Mouse (Mus musculus) macrophage (primary cell): Measurements from ENCODE around the gene Uqcrc1. TPM values are rescaled to one million over a fixed set of nuclear protein-coding genes. Genes with fewer than 3 reads are reported as not detected.
A peak's percentile ranks its signal among the peaks of the same experiment; 100 is the strongest.

Experiments
- H3K27ac ChIP-seq: fragments of 350-480 bp; formaldehyde crosslinking; 2 replicates; pipeline ENCODE4 v1.9.0; 2021
- H3K36me3 ChIP-seq: fragments of 350-480 bp; formaldehyde crosslinking; 2 replicates; pipeline ENCODE4 v1.9.0; 2021; ENCODE audit errors: inconsistent target
- H3K4me3 ChIP-seq: fragments of 350-480 bp; formaldehyde crosslinking; 2 replicates; pipeline ENCODE4 v1.9.0; 2021; ENCODE audit errors: inconsistent target
- H3K79me2 ChIP-seq: fragments of 350-480 bp; formaldehyde crosslinking; 2 replicates; pipeline ENCODE4 v1.9.0; 2021; ENCODE audit errors: inconsistent target
- WGBS: methylation state at CpG from one replicate; pipeline ENCODE4 v1.1.7; 2026; ENCODE audit warnings: inconsistent platforms; ENCODE audit not compliant: missing documents; 5-methylcytosine and 5-hydroxymethylcytosine counted together
- polyA plus RNA-seq: library from polyadenylated mRNA; stranded (reverse); fragments of 250-400 nt; gene quantifications from 3 replicates; pipeline ENCODE4 v1.2.4, GENCODE M21; 2018; ENCODE audit warnings: inconsistent platforms
- total RNA-seq, 78 experiments: library from RNA; depleted of rRNA; stranded (reverse); fragments of 250-400 nt; gene quantifications; 1 replicate in 9 of 78; 2 replicates in 24 of 78; 3 replicates in 43 of 78; 4 replicates in 2 of 78; pipeline ENCODE4 v1.2.4; 2018; ENCODE audit warnings: inconsistent platforms in 56 of 78

Gene Uqcrc1
- total RNA-seq (2018; cell fraction: chromatin; rRNA removed) = 100 to 1,000 TPM in 9 of 26 experiments, 10 to 100 TPM in 17; 24.2 to 131 (median 88.6) TPM
- 100 to 1,000 TPM in 18 of 26 experiments, 10 to 100 TPM in 8; 81.9 to 123 (median 107) TPM for total RNA-seq (2018; cell fraction: cytosol; rRNA removed)
- total RNA-seq (2018; cell fraction: nucleus; rRNA removed) = 10 to 100 TPM; 31.5 to 92.8 (median 71.7) TPM
- polyA plus RNA-seq = 93.6 to 149 TPM (median 105 TPM) in 3 replicates

- Histone ChIP-seq H3K36me3 (peaks cover 22% of the 10 kb centered on the region), H3K4me3 (peak within 1 kb of the TSS; percentile 68), H3K79me2 (peaks cover 52% of the 10 kb centered on the region), H3K27ac (peak within 1 kb of the TSS; percentile 44; the same call in 1 of the 2 replicates)
- WGBS = under 1% methylated on average over 58 of the region's 58 CpGs
These were observed at the start of gene Uqcrc1 for GRCm38 (mm10) chr9:108936418-108937364. Uqcrc1 (plus strand) TSS chr9:108936633.

GRCm38 (mm10) chr9:108912308-108912707 lies 24.1 kb upstream of the Uqcrc1 start:
- WGBS = 94% methylated on average over 6 of the region's 6 CpGs
- no peak overlapping the region for H3K4me3 ChIP-seq
- H3K79me2 ChIP-seq = no peaks in the 10 kb centered on the region
- H3K27ac ChIP-seq = no peak overlapping the region
- H3K36me3 ChIP-seq = no peaks in the 10 kb centered on the region

GRCm38 (mm10) chr9:108913161-108913560 lies 23.3 kb upstream of the Uqcrc1 start:
- Histone ChIP-seq H3K36me3 (no peaks in the 10 kb centered on the region), H3K79me2 (no peaks in the 10 kb centered on the region), H3K4me3 (no peak overlapping the region), H3K27ac (no peak overlapping the region)
- 96% methylated on average over 7 of the region's 7 CpGs for WGBS

- no peaks in the 10 kb centered on the region for H3K79me2 ChIP-seq
- no peak overlapping the region for H3K27ac ChIP-seq
- H3K36me3 ChIP-seq = no peaks in the 10 kb centered on the region
- no peak overlapping the region for H3K4me3 ChIP-seq
- 87% methylated on average over 10 of the region's 10 CpGs for WGBS
These were observed 22.8 kb upstream of the Uqcrc1 start for GRCm38 (mm10) chr9:108913621-108914020.

- H3K4me3 ChIP-seq = no peak within 1 kb of the TSS
- WGBS = 92% methylated on average over 6 of the region's 6 CpGs
- no peaks in the 10 kb centered on the region for H3K36me3 ChIP-seq
- no peaks in the 10 kb centered on the region for H3K79me2 ChIP-seq
- H3K27ac ChIP-seq = no peak within 1 kb of the TSS
These were observed 21.9 kb upstream of the Uqcrc1 start, which contains the start of gene Tmem89 for GRCm38 (mm10) chr9:108914491-108914890. Tmem89 (plus strand) TSS chr9:108914619.

- WGBS = 36% methylated on average over 8 of the region's 8 CpGs
- H3K36me3 ChIP-seq = no peaks in the 10 kb centered on the region
- H3K79me2 ChIP-seq = no peaks in the 10 kb centered on the region
These were observed 10.5 kb upstream of the Uqcrc1 start for GRCm38 (mm10) chr9:108925897-108926296.

GRCm38 (mm10) chr9:108928424-108928823 lies 8.0 kb upstream of the Uqcrc1 start:
- Histone ChIP-seq H3K36me3 (no peaks in the 10 kb centered on the region), H3K4me3 (no peak overlapping the region), H3K27ac (no peak overlapping the region), H3K79me2 (no peaks in the 10 kb centered on the region)
- 90% methylated on average over 3 of the region's 3 CpGs for WGBS

More at GRCm38 (mm10) chr9:108925897-108926296, 10.5 kb upstream of the Uqcrc1 start:
- H3K27ac ChIP-seq = no peak overlapping the region
- H3K4me3 ChIP-seq = no peak overlapping the region

- Histone ChIP-seq H3K4me3 (no peak overlapping the region), H3K27ac (no peak overlapping the region), H3K36me3 (peaks cover 15% of the 10 kb centered on the region; the same call in 1 of the 2 replicates), H3K79me2 (peaks cover 45% of the 10 kb centered on the region)
- whole genome bisulfite sequencing = 3% methylated on average over 3 of the region's 3 CpGs
These were observed 442 bp upstream of the Uqcrc1 start for GRCm38 (mm10) chr9:108935991-108936390.

- Histone ChIP-seq H3K27ac (no peak overlapping the region), H3K4me3 (no peak overlapping the region), H3K79me2 (peaks cover 30% of the 10 kb centered on the region; the same call in 1 of the 2 replicates), H3K36me3 (peaks cover 92% of the 10 kb centered on the region)
- 93% methylated on average over 9 of the region's 9 CpGs for WGBS
These were observed 8.7 kb downstream of the Uqcrc1 start for GRCm38 (mm10) chr9:108945111-108945510.

GRCm38 (mm10) chr9:108945608-108946007 lies 9.2 kb downstream of the Uqcrc1 start:
- Histone ChIP-seq H3K79me2 (peaks cover 25% of the 10 kb centered on the region; the same call in 1 of the 2 replicates), H3K4me3 (no peak overlapping the region), H3K27ac (no peak overlapping the region), H3K36me3 (peaks cover 88% of the 10 kb centered on the region)
- WGBS = 93% methylated on average over 5 of the region's 5 CpGs

- H3K4me3 ChIP-seq = no peak overlapping the region
- H3K36me3 ChIP-seq = peaks cover 57% of the 10 kb centered on the region
- H3K27ac ChIP-seq = no peak overlapping the region
- WGBS = 88% methylated on average over 12 of the region's 13 CpGs
- H3K79me2 ChIP-seq = no peaks in the 10 kb centered on the region
These were observed 13.0 kb downstream of the Uqcrc1 start for GRCm38 (mm10) chr9:108949231-108949966.

- WGBS = 96% methylated on average over 9 of the region's 9 CpGs
- Histone ChIP-seq H3K36me3 (peaks cover 49% of the 10 kb centered on the region), H3K79me2 (no peaks in the 10 kb centered on the region)
These were observed 13.7 kb downstream of the Uqcrc1 start for GRCm38 (mm10) chr9:108949967-108950728.

GRCm38 (mm10) chr9:108953081-108953636 lies 16.7 kb downstream of the Uqcrc1 start, which contains the start of gene Col7a1:
Col7a1 (plus strand) TSS chr9:108953586.
- 26% methylated on average over 15 of the region's 15 CpGs for WGBS
- H3K27ac ChIP-seq = no peak within 1 kb of the TSS
- H3K79me2 ChIP-seq = no peaks in the 10 kb centered on the region
- no peak within 1 kb of the TSS for H3K4me3 ChIP-seq
- peaks cover 19% of the 10 kb centered on the region for H3K36me3 ChIP-seq

More at GRCm38 (mm10) chr9:108949967-108950728, 13.7 kb downstream of the Uqcrc1 start:
- Histone ChIP-seq H3K4me3 (no peak overlapping the region), H3K27ac (no peak overlapping the region)
